Mouse (Mus musculus) heart, embryonic 14.5 days (tissue): ENCODE measurements around the gene Ran. TPM values are rescaled to one million over a fixed set of nuclear protein-coding genes. Genes with fewer than 3 reads are reported as not detected.

Experiments used
- ATAC-seq: fragments of 200-750 bp; cut with Nextera tagmentation; 2 replicates; pipeline ENCODE4 v1.8.0; 2017; ENCODE audit warnings: low read depth, moderate TSS enrichment; ENCODE audit not compliant: insufficient number of reproducible peaks, insufficient read depth, low FRiP score
- H3K27ac ChIP-seq, 2 experiments: fragments of 200-500 bp in 1 of 2; fragments of 300-500 bp in 1 of 2; sonication (generic) in 1 of 2; replicated peaks in 1 of 2; 2 replicates each; pipeline ENCODE4 v1.5.1; 2012 to 2014; ENCODE audit warnings: low read depth in 2 of 2, low read length in 2 of 2, control low read depth in 1 of 2, mild to moderate bottlenecking in 1 of 2, mixed read lengths in 1 of 2; ENCODE audit not compliant: control insufficient read depth in 1 of 2, insufficient read depth in 1 of 2
- H3K27me3 ChIP-seq: fragments of 300-500 bp; sonication (generic); 2 replicates; pipeline ENCODE4 v1.6.1; 2014; ENCODE audit warnings: mild to moderate bottlenecking, low read length, control low read depth; ENCODE audit not compliant: control insufficient read depth, insufficient read depth
- H3K36me3 ChIP-seq: fragments of 300-500 bp; sonication (generic); 2 replicates; pipeline ENCODE4 v1.6.1; 2014; ENCODE audit warnings: mild to moderate bottlenecking, control low read depth, low read length, mixed read lengths; ENCODE audit not compliant: control insufficient read depth, insufficient read depth
- H3K4me1 ChIP-seq, 2 experiments: fragments of 200-500 bp in 1 of 2; fragments of 300-500 bp in 1 of 2; sonication (generic) in 1 of 2; 2 replicates each; pipeline ENCODE4 v1.6.1; 2012 to 2014; ENCODE audit warnings: low read length in 2 of 2, control low read depth in 1 of 2, mixed read lengths in 1 of 2; ENCODE audit not compliant: control insufficient read depth in 2 of 2, insufficient read depth in 2 of 2
- H3K4me2 ChIP-seq: fragments of 300-500 bp; sonication (generic); 2 replicates; pipeline ENCODE4 v1.6.1; 2014; ENCODE audit warnings: mild to moderate bottlenecking, low read length
- H3K4me3 ChIP-seq, 2 experiments: fragments of 200-500 bp in 1 of 2; fragments of 300-500 bp in 1 of 2; sonication (generic) in 1 of 2; 2 replicates each; pipeline ENCODE4 v1.5.1; 2012 to 2014; ENCODE audit warnings: low read length in 2 of 2, mild to moderate bottlenecking in 2 of 2, control low read depth in 1 of 2, low read depth in 1 of 2, moderate library complexity in 1 of 2; ENCODE audit not compliant: control insufficient read depth in 1 of 2, insufficient read depth in 1 of 2
- H3K9ac ChIP-seq: fragments of 300-500 bp; sonication (generic); 2 replicates; pipeline ENCODE4 v1.6.1; 2014; ENCODE audit warnings: mild to moderate bottlenecking, low read length
- H3K9me3 ChIP-seq: fragments of 300-500 bp; sonication (generic); 2 replicates; pipeline ENCODE4 v1.6.1; 2016; ENCODE audit warnings: low read length, control low read depth; ENCODE audit not compliant: control insufficient read depth
- WGBS: fragments of 180-500 bp; shearing (Covaris S2); extraction: QIAGEN DNeasy Blood & Tissue Kit; methylation state at CpG from one replicate; pipeline ENCODE4 v1.1.7; 2014; 5-methylcytosine and 5-hydroxymethylcytosine counted together
- polyA plus RNA-seq: library from polyadenylated mRNA; unstranded; fragments of >200 nt; fragmentation: Nextera tagmentation; extraction: Ambion mirVana; gene quantifications from 2 replicates; pipeline ENCODE4 v1.2.1, GENCODE M21; 2014

Ran gene
- polyA plus RNA-seq, 1 experiment from 2014 or later, result 339 TPM

DNA sequence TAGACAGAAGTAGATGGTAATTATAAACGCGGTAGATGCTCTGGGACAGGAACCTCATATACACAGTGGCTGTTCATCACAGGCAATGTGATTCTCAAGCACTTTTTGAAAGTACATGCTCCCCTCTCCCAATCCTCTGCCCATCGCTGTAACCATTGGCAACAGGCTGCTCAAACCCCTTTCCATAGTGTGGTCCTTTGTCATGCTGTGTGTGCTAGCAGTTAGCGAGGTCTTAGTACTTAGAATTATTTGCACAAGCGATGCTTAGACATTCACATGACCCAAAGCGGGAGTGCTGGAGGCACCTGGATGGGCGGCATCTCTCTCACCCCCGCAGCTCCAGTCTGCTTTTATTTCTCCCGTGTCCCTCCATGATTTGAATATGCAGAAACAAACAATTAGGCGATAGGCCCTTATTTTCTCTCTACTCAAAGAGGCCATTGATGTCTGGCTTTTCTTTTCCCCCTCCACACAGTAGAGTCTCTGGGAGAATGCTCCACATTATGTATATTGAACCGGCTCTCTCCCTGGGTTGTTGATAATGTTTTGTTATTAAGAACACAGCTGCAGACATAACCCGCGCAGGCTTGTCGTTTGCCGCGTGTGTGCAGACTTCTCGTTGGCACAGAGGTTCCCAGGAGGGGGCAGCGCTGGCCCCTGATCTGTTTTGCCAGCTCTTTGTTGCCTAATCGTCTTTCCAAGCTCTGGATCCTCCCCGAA is 32.9 kb downstream of the Ran start:
- 44% methylated on average over 20 of the region's 20 CpGs for WGBS

DNA sequence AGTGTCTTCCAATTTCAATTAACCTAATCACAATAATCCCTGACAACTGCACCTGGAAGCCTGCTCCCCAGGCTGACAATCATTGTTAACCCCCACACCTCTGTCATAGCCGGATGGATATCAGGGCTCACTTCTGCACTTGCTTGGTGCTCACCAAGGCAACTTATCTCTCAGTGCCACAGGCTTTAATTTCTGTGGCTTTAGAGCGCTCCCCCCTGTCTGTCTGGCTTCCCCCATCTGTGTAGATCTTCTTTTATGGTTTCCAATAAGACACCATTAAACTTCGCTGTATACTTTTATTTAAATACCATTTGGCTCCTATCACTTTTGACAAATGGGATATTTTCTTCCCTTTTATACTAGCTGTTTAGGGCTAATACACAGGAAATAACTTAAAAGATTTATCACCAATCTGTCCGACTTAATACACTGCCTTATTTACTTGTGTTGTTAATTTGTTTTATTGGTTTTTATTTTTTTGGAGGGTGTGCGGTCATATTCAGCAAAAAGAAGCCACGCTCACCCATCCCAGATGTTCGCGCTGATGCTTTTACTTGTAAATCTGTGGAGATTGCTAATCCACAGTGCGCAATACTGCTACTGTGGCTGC is 34.9 kb downstream of the Ran start:
- no peak for ATAC-seq
- WGBS, result 78% methylated on average over 9 of the region's 9 CpGs
- Histone ChIP-seq H3K9ac (no peak overlapping the region), H3K4me2 (no peak overlapping the region), H3K4me1 (no peaks in the 10 kb centered on the region), H3K27ac (no peak overlapping the region), H3K4me3 (no peak overlapping the region), H3K27me3 (peaks cover 4% of the 10 kb centered on the region; the same call in 1 of the 2 replicates), H3K9me3 (no peaks in the 10 kb centered on the region), H3K36me3 (no peaks in the 10 kb centered on the region)

More for the DNA sequence above, 32.9 kb downstream of the Ran start:
- Histone ChIP-seq H3K27ac (no peak overlapping the region), H3K9me3 (no peaks in the 10 kb centered on the region), H3K27me3 (no peaks in the 10 kb centered on the region), H3K4me3 (no peak overlapping the region), H3K4me2 (no peak overlapping the region), H3K36me3 (no peaks in the 10 kb centered on the region), H3K9ac (no peak overlapping the region), H3K4me1 (no peaks in the 10 kb centered on the region)
- no peak for ATAC-seq

DNA sequence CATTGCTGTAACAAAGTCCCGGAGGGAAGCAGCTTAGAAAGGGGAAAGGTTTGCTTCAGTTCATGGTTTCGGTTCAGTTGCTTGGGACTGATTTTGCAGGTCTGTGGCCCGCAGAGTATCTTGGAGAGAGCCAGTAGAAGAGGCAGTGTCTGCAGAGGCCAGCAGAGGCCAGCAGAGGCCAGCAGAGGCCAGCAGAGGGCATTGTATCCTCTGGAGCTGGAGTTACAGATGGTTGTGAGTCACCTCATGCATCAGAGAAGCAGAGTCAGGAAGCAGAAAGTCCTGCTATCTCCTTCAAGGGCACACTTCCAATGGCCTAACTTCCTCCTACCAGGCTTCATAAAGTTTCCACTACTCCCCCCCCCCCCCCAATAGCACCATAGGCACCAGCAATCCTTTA is 39.2 kb downstream of the Ran start:
- peaks cover 10% of the 10 kb centered on the region for H3K27me3 ChIP-seq
- H3K9me3 ChIP-seq, result no peaks in the 10 kb centered on the region
- H3K36me3 ChIP-seq, result no peaks in the 10 kb centered on the region
- no peak overlapping the region for H3K4me3 ChIP-seq
- H3K9ac ChIP-seq, result no peak overlapping the region
- no peak overlapping the region for H3K4me2 ChIP-seq
- 0 out of 4 replicates have a peak, but pooled peaks cover 0 to 2% of the 10 kb centered on the region in 2 experiments for H3K4me1 ChIP-seq
- no peak for ATAC-seq
- 83% methylated on average over 3 of the region's 3 CpGs for WGBS
- no peak overlapping the region for H3K27ac ChIP-seq

DNA sequence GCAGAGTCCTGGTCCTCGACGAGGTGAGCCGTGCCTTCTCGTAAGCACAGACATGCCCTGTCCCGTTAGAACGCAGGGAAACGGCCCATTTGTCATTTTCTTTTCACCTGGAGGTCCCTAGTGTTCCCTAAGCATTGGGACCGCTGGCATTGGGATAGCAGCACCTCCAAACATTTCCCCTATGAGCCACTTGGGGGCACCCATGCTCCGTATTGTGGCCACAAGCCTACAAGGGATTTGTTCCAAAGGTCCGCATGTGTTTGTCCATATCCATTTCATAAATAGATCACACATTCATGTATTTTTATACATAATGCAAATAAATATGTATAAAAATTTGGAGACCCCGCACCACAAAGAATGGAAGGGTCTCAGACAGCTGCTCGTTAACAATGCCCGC is 41.7 kb downstream of the Ran start:
- Histone ChIP-seq H3K36me3 (no peaks in the 10 kb centered on the region), H3K4me3 (no peak overlapping the region), H3K9me3 (no peaks in the 10 kb centered on the region), H3K27ac (no peak overlapping the region), H3K27me3 (peaks cover 12% of the 10 kb centered on the region), H3K4me2 (no peak overlapping the region), H3K9ac (no peak overlapping the region), H3K4me1 (peaks cover 0 to 4% of the 10 kb centered on the region in 2 experiments; a peak in 2 of 4 replicates)
- no peak for ATAC-seq
- WGBS, result 21% methylated on average over 13 of the region's 13 CpGs

DNA sequence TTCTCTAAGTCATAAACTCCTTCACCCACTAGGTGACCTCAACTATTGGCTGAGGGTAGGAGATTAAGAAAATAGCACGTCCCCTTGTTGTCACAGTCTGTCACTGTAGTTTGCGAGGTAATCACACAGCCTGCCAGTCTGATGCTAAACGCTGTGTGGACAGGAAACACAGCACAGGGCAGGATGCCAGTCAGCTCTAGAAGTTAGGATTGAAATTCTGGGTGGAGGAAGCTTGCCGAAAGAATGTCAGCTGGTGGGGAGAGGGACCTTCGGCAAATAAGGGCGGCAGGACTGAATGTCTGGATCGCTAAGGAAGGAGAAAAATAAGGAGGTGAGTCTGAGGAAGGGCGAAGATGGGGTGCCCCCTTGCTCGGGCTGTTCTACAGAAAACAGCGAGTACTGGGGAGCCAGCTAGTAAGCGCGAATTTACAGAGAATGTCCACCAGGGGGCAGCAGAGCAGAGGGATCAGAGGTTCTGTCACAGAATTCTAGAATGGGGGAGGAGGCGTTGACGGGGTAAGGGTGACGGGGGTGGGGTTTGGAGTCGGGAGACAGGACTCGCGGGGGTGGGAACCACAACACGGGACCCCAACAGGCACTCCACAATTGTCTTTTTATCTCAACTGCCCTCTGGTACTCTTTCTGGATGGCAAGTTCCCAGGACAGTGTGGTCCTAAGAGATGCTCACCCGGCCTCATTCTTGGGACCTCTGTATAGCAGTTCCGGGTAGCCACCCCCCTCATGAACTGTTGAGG is 43.3 kb downstream of the Ran start:
- Histone ChIP-seq H3K4me1 (peaks cover 0 to 4% of the 10 kb centered on the region in 2 experiments; a peak in 2 of 4 replicates), H3K4me3 (0 out of 4 replicates have a peak overlapping the region, but pooled peaks of 1 of the 2 experiments have one; percentile 5), H3K9ac (no peak overlapping the region; the same call in 1 of the 2 replicates), H3K27me3 (peaks cover 8% of the 10 kb centered on the region), H3K4me2 (peak overlapping the region; percentile 46), H3K9me3 (0 out of 2 replicates have a peak, but pooled peaks cover 1% of the 10 kb centered on the region), H3K36me3 (no peaks in the 10 kb centered on the region), H3K27ac (no peak overlapping the region)
- no peak for ATAC-seq
- 11% methylated on average over 21 of the region's 21 CpGs for WGBS

DNA sequence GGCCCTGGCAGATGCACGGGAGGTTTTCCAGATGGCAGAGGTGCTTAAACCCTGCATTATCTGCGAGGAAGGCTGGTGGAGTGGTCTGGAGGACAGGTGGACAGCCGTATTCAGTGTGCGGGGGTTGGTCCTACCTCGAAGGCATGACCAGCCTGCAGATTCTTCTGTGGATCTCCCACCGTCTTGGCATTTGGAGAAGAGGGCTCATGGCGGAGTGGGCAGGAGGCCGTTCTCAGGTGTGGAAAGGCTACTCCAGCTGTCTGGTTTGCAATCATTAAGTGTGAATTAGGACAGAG is 43.9 kb downstream of the Ran start:
- Histone ChIP-seq H3K4me3 (0 out of 4 replicates have a peak overlapping the region, but pooled peaks of 1 of the 2 experiments have one; percentile 5), H3K9me3 (0 out of 2 replicates have a peak, but pooled peaks cover 3% of the 10 kb centered on the region), H3K4me2 (peak overlapping the region; percentile 46), H3K4me1 (peaks cover 0 to 4% of the 10 kb centered on the region in 2 experiments; a peak in 2 of 4 replicates), H3K27ac (no peak overlapping the region), H3K27me3 (peaks cover 8% of the 10 kb centered on the region), H3K36me3 (no peaks in the 10 kb centered on the region), H3K9ac (no peak overlapping the region)
- 41% methylated on average over 8 of the region's 8 CpGs for WGBS
- no peak for ATAC-seq

DNA sequence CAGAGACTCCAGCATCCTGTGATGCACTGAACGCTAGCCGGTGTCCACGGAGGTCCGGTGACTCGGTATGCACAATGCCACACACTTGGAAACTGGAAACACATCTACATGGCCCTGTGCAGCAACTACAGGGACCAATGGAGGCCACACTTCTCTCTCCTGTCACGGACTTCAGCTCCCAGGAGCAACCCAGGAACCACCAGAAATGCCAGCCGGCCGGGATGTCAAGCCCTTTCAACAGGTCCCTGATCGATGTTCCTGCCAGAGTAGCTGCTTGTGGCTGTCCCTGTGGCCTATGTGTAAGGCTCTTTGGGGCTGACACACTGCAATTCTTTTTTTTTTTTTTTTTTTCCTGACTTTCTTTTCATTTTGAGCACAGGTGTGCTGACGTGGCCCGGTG is 44.3 kb downstream of the Ran start:
- Histone ChIP-seq H3K9me3 (0 out of 2 replicates have a peak, but pooled peaks cover 3% of the 10 kb centered on the region), H3K4me3 (no peak overlapping the region), H3K27me3 (peaks cover 8% of the 10 kb centered on the region), H3K4me1 (peaks cover 0 to 4% of the 10 kb centered on the region in 2 experiments; a peak in 2 of 4 replicates), H3K36me3 (no peaks in the 10 kb centered on the region), H3K4me2 (no peak overlapping the region), H3K9ac (no peak overlapping the region), H3K27ac (no peak overlapping the region)
- WGBS, result 70% methylated on average over 11 of the region's 11 CpGs
- no peak for ATAC-seq
